ENCODE assay signal across 12 mouse cellular contexts in the genomic region with DNA sequence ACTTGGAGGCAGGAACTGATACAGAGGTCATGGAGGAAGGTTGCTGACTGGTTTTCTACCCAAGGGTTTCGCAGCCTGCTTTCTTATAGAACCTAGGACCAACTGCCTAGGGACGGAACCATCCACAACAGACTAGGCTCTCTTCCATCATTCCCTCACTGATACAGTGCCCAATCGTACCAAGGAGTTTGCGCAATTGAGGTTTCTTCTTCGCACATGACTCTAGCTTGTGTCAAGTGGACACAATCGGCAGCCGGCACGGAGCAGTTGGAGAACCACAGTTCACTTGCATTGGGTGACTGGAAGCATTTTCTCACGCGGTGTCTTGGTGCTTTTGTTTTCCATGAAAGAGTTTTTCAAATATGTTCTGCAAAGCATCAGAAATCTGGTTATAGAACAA.
"Had no signal": no experiment of that assay in that cellular context is flagged by ENCODE, and none has a peak within 500 bp of the region (broad histone marks: within the 10 kb centered on the region; RNA-seq: fewer than 3 reads in every experiment).

No protein-coding gene starts in this region.

- DNase-seq: retina, postnatal 1 day; right cerebral cortex, adult 18-20 months; right cerebral cortex, postnatal 14 days; right cerebral cortex, postnatal 25 days; right cerebral cortex, postnatal 4 days; spleen, adult 18-20 months; thymus, adult 18-20 months; thymus, adult 2 months; thymus, postnatal 14 days; thymus, postnatal 25 days; thymus, postnatal 36 days; thymus, postnatal 4 days had no signal
